ENCODE assay signal across 7 mouse cellular contexts in the genomic region with DNA sequence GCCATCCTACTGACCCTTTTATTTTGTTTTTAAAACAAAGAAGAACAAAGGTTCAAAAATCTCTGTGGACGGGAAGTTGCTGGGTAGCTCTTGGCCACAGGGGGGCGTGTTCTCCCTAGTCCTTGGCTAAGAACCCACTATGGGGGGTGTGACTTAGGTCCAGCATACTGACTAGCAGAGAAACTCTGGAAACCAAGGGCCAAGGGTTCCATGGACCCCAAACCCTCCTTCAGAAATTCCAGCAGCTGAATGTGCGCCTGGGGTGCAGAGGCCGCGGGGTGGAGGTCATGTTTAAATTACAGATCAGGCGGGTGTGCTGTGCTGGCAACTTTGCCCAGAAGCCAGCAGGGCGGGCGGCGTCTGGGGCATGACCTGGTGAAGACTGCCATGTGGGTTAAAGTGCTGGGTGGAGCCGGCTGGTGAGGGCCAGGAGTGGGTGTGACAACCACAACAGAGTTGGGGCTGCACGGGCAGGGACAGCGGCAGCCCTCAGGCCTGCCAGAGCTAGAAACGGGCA. TPM values are rescaled to one million over a fixed set of nuclear protein-coding genes. Genes with fewer than 3 reads are reported as not detected.
A peak's percentile ranks its signal among the peaks of the same experiment; 100 is the strongest.
DNase-seq lines count a peak whose midpoint lies in the region; ATAC-seq lines count a peak whose summit lies in the region.

No protein-coding gene starts in this region.

- no peak overlapping the region for H3K4me2 ChIP-seq in midbrain, embryonic 14.5 days (ENCODE audit: low read length)
- H3K4me2 ChIP-seq in midbrain, embryonic 16.5 days (ENCODE audit: low read length) = no peak overlapping the region
- H3K4me2 ChIP-seq in lung, embryonic 16.5 days (ENCODE audit: low read depth, low read length) = no peak overlapping the region
- H3K4me2 ChIP-seq in stomach, embryonic 15.5 days = no peak overlapping the region

- H3K36me3 ChIP-seq in midbrain, embryonic 14.5 days (ENCODE audit: control insufficient read depth, insufficient read depth, low read length) = no peaks in the 10 kb centered on the region
- no peaks in the 10 kb centered on the region for H3K36me3 ChIP-seq in midbrain, embryonic 16.5 days (ENCODE audit: control insufficient read depth, insufficient read depth, low read length)
- no peaks in the 10 kb centered on the region for H3K36me3 ChIP-seq in lung, embryonic 16.5 days (ENCODE audit: control insufficient read depth, insufficient read depth, low read length)
- no peaks in the 10 kb centered on the region for H3K36me3 ChIP-seq in stomach, embryonic 15.5 days

- WGBS in midbrain, embryonic 14.5 days = 47% methylated on average over 13 of the region's 13 CpGs
- WGBS in midbrain, embryonic 16.5 days = 49% methylated on average over 13 of the region's 13 CpGs
- 32% methylated on average over 13 of the region's 13 CpGs for WGBS in lung, embryonic 16.5 days
- 40% methylated on average over 13 of the region's 13 CpGs for WGBS in stomach, embryonic 15.5 days

- no peaks in the 10 kb centered on the region for H3K27me3 ChIP-seq in midbrain, embryonic 14.5 days (ENCODE audit: control insufficient read depth, insufficient read depth, low read length)
- no peaks in the 10 kb centered on the region for H3K27me3 ChIP-seq in midbrain, embryonic 16.5 days (ENCODE audit: control insufficient read depth, insufficient read depth, low read depth, low read length)
- H3K27me3 ChIP-seq in lung, embryonic 16.5 days (ENCODE audit: control insufficient read depth, insufficient read depth, low read depth, low read length) = no peaks in the 10 kb centered on the region
- H3K27me3 ChIP-seq in stomach, embryonic 15.5 days (replicated peaks) = no peaks in the 10 kb centered on the region

- H3K9ac ChIP-seq in midbrain, embryonic 14.5 days (replicated peaks; ENCODE audit: low read length) = no peak overlapping the region
- no peak overlapping the region for H3K9ac ChIP-seq in midbrain, embryonic 16.5 days (ENCODE audit: low read depth, low read length)
- peak overlapping the region; percentile 2; the same call in 1 of the 2 replicates for H3K9ac ChIP-seq in lung, embryonic 16.5 days (ENCODE audit: low read length)
- H3K9ac ChIP-seq in stomach, embryonic 15.5 days = no peak overlapping the region

- H3K4me1 ChIP-seq in midbrain, embryonic 14.5 days (ENCODE audit: control insufficient read depth, insufficient read depth, low read length) = no peaks in the 10 kb centered on the region
- H3K4me1 ChIP-seq in midbrain, embryonic 16.5 days (ENCODE audit: control insufficient read depth, insufficient read depth, low read length) = no peaks in the 10 kb centered on the region
- peaks cover 19% of the 10 kb centered on the region for H3K4me1 ChIP-seq in lung, embryonic 16.5 days (replicated peaks; ENCODE audit: control insufficient read depth, insufficient read depth, low read length)
- H3K4me1 ChIP-seq in stomach, embryonic 15.5 days = peaks cover 17% of the 10 kb centered on the region

- ATAC-seq in midbrain, embryonic 14.5 days (ENCODE audit: low FRiP score, low TSS enrichment) = no peak
- ATAC-seq in midbrain, embryonic 16.5 days = no peak
- peak; percentile 66 for ATAC-seq in lung, embryonic 16.5 days (ENCODE audit: low read depth)
- peak; percentile 68; the same call in 1 of the 2 replicates for ATAC-seq in stomach, embryonic 15.5 days (ENCODE audit: insufficient read depth, low FRiP score, low read depth)

- DNase-seq in midbrain, embryonic 14.5 days = peak; percentile 73
- DNase-seq in T-cell, adult 2 months (ENCODE audit: low spot score) = peak; percentile 72
- peak; percentile 76 for DNase-seq in embryo, embryonic 10 days (ENCODE audit: low spot score)
- peak; percentile 74 to 80 for DNase-seq in kidney, adult 8-10 months

- no peaks in the 10 kb centered on the region for H3K9me3 ChIP-seq in midbrain, embryonic 14.5 days (ENCODE audit: control insufficient read depth, low read length)
- H3K9me3 ChIP-seq in midbrain, embryonic 16.5 days (replicated peaks; ENCODE audit: control insufficient read depth, low read length, poor library complexity, severe bottlenecking) = no peaks in the 10 kb centered on the region
- H3K9me3 ChIP-seq in lung, embryonic 16.5 days (ENCODE audit: control insufficient read depth, low read length) = no peaks in the 10 kb centered on the region
- H3K9me3 ChIP-seq in stomach, embryonic 15.5 days = no peaks in the 10 kb centered on the region

- no peak overlapping the region for H3K4me3 ChIP-seq in midbrain, embryonic 14.5 days (replicated peaks; ENCODE audit: low read depth, low read length)
- no peak overlapping the region for H3K4me3 ChIP-seq in midbrain, embryonic 16.5 days (ENCODE audit: low read depth, low read length)
- no peak overlapping the region for H3K4me3 ChIP-seq in lung, embryonic 16.5 days (ENCODE audit: low read length)
- H3K4me3 ChIP-seq in stomach, embryonic 15.5 days (replicated peaks) = no peak overlapping the region

- no peak overlapping the region for H3K27ac ChIP-seq in midbrain, embryonic 14.5 days (replicated peaks; ENCODE audit: low read depth, low read length)
- H3K27ac ChIP-seq in midbrain, embryonic 16.5 days (ENCODE audit: low read length) = no peak overlapping the region
- H3K27ac ChIP-seq in lung, embryonic 16.5 days (ENCODE audit: low read length) = no peak overlapping the region
- no peak overlapping the region for H3K27ac ChIP-seq in stomach, embryonic 15.5 days

RNA-seq across cellular contexts. Expression of a gene that starts 29.9 kb away (rescaled TPM):
- 19.8 and 21.9 TPM in 2 replicates for polyA plus RNA-seq in midbrain, embryonic 14.5 days (2014; fragmentation: Nextera tagmentation; extraction: Ambion mirVana)
- polyA plus RNA-seq in midbrain, embryonic 16.5 days (2015; fragmentation: Nextera tagmentation; extraction: Ambion mirVana) = 25.2 and 25.3 TPM in 2 replicates
- polyA plus RNA-seq in lung, embryonic 16.5 days (2015; fragmentation: Nextera tagmentation; extraction: Ambion mirVana) = 15.8 and 16.3 TPM in 2 replicates
- polyA plus RNA-seq in stomach, embryonic 15.5 days (2015; fragmentation: Nextera tagmentation; extraction: Ambion mirVana) = 22.1 and 23.8 TPM in 2 replicates

RNA-seq across cellular contexts. Expression of a gene that starts 41.6 kb away (rescaled TPM):
- polyA plus RNA-seq in midbrain, embryonic 14.5 days (2014; fragmentation: Nextera tagmentation; extraction: Ambion mirVana) = 203 and 232 TPM in 2 replicates
- 210 and 224 TPM in 2 replicates for polyA plus RNA-seq in midbrain, embryonic 16.5 days (2015; fragmentation: Nextera tagmentation; extraction: Ambion mirVana)
- polyA plus RNA-seq in lung, embryonic 16.5 days (2015; fragmentation: Nextera tagmentation; extraction: Ambion mirVana) = 671 and 680 TPM in 2 replicates
- polyA plus RNA-seq in stomach, embryonic 15.5 days (2015; fragmentation: Nextera tagmentation; extraction: Ambion mirVana) = 595 and 631 TPM in 2 replicates

Comparison
In these comparisons a context has a peak if more than half of its experiments do, and no peak if none do; other contexts are left out.
1. ATAC-seq: peak in lung, embryonic 16.5 days (single experiment) and stomach, embryonic 15.5 days (single experiment); none in midbrain, embryonic 14.5 days (single experiment) and midbrain, embryonic 16.5 days (single experiment).
2. Peak in every context shown above with its lines, with median percentiles within 50 percentile points of each other: DNase-seq.